Mouse (Mus musculus) E14TG2a.4 (cell line): ENCODE measurements around the gene Gpc3.
"Not testable (repeated sequence)": the region's sequence is repeated elsewhere in the genome, so short reads cannot be mapped to it uniquely, and the experiment has no call there.

Source experiments
- H3K27me3 ChIP-seq: 2 replicates; pipeline ENCODE4 v1.6.1; 2014; ENCODE audit warnings: low read length, control low read depth; ENCODE audit not compliant: insufficient read depth
- H3K36me3 ChIP-seq: 2 replicates; pipeline ENCODE4 v1.6.1; 2014; ENCODE audit warnings: low read length, control low read depth; ENCODE audit not compliant: insufficient read depth
- H3K4me1 ChIP-seq: replicated peaks from 2 replicates; pipeline ENCODE4 v1.6.1; 2014; ENCODE audit warnings: low read depth, low read length, control low read depth
- H3K4me3 ChIP-seq: replicated peaks from 2 replicates; pipeline ENCODE4 v1.5.1; 2014; ENCODE audit warnings: mild to moderate bottlenecking, low read length
- H3K9me3 ChIP-seq: 2 replicates; pipeline ENCODE4 v1.6.1; 2014; ENCODE audit warnings: low read length, control low read depth
- CTCF ChIP-seq: conservative IDR thresholded peaks from 2 replicates; pipeline ENCODE4 v1.5.1; 2014; ENCODE audit warnings: low read length
- NANOG ChIP-seq: IDR thresholded peaks from 2 replicates; pipeline ENCODE4 v1.6.1; 2014; ENCODE audit warnings: borderline replicate concordance, low read length, mixed read lengths
- POU5F1 ChIP-seq: IDR thresholded peaks from 2 replicates; pipeline ENCODE4 v1.6.1; 2014; ENCODE audit warnings: low read length, borderline replicate concordance

Gene Gpc3

GRCm38 (mm10) chrX:52366826-52367225 is 246.9 kb downstream of the Gpc3 start:
- Histone ChIP-seq H3K4me1 (peaks cover 26% of the 10 kb centered on the region), H3K9me3 (no peaks in the 10 kb centered on the region), H3K4me3 (no peak overlapping the region), H3K27me3 (no peaks in the 10 kb centered on the region), H3K36me3 (peaks cover 15% of the 10 kb centered on the region)
- no peak for TF ChIP-seq CTCF
- TF ChIP-seq NANOG = no peak
- no peak for TF ChIP-seq POU5F1

DNA sequence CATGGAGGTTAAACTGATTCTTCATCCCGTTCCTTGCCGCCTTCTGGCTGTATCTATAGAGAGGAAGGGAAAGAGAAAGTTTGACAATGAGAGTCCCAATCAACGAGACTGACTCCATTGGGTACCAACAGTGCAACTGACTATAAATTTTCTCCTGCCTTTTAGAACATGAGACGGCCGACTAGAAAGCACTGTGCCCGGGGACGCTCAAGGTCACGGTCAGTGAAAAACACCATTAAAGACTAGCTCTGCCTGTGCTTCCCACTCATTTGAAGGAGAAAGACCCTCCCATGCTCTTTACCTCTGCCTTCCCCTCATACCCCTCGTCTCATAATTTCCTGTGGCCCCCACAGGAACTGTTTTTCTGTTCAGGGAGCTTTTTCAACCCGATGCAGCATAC is 248.0 kb downstream of the Gpc3 start:
- Histone ChIP-seq H3K36me3 (peaks cover 15% of the 10 kb centered on the region), H3K4me3 (no peak overlapping the region), H3K9me3 (no peaks in the 10 kb centered on the region), H3K4me1 (peaks cover 27% of the 10 kb centered on the region), H3K27me3 (no peaks in the 10 kb centered on the region)
- TF ChIP-seq NANOG (no peak), CTCF (no peak), POU5F1 (no peak)

DNA sequence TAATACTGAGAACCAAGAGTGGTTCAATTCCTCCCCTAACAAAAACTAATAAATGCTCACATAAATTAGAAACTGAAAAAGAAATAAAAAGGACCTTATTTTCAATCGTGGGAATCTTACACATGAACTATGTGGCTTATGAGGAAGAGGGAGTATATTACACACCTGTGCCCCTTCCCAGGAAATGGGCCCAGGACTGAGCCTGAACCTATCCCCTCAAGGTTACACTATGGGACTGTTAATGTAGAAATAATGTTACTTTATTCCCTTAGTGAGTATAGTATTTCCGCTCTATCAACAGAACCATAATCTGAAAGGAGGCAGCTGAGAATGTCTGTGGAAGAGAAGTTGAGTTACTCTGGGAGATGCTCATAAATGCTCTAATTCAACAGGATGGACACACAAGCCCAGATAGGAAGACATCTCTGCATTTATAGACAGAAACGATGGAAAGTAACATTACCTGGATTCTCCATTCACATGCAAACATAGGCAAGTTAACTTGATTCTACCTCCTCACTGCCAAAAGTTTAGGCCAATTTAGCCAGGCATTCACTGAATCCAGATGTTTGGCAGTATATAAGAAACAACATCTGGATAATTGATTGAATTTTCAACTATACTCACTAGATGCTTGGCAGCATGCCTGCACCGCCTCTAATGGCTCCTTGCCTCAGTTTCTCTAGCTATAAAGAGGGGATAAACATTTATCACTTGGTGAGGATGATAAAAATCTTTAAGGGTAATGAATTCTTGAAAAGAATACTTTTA is 251.3 kb downstream of the Gpc3 start:
- no peak overlapping the region for H3K4me3 ChIP-seq
- TF ChIP-seq CTCF = no peak
- no peak for TF ChIP-seq POU5F1
- TF ChIP-seq NANOG = no peak
- no peaks in the 10 kb centered on the region for H3K9me3 ChIP-seq
- H3K36me3 ChIP-seq = peaks cover 15% of the 10 kb centered on the region
- H3K27me3 ChIP-seq = no peaks in the 10 kb centered on the region
- peaks cover 15% of the 10 kb centered on the region for H3K4me1 ChIP-seq

GRCm38 (mm10) chrX:52352981-52353380 is 260.8 kb downstream of the Gpc3 start:
- TF ChIP-seq POU5F1 (no peak), CTCF (no peak), NANOG (no peak)
- Histone ChIP-seq H3K9me3 (peaks cover 22% of the 10 kb centered on the region), H3K4me1 (peaks cover 7% of the 10 kb centered on the region), H3K4me3 (no peak overlapping the region), H3K36me3 (no peaks in the 10 kb centered on the region; the same call in none of the 2 replicates), H3K27me3 (no peaks in the 10 kb centered on the region)

DNA sequence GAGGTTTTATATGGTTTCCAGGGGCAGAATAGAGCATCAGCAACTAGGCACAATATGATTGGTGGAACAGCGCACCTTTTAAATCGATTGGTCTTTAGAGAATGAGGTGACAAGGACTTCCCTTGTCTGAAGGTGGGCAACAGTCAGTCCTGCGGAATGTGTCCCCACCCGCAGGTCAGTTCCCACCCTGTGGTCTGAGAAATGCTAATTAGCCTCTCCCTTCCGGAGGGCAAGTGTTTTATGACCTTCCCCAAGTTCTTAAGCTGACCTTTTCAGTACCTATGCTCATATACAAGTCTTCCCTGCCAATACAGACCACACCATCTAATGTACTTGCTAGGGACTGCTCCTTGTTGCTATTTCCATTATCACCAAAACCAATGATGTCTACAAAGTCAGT is 263.1 kb downstream of the Gpc3 start:
- H3K36me3 ChIP-seq, H3K4me3 ChIP-seq, H3K27me3 ChIP-seq: not testable (repeated sequence)
- H3K9me3 ChIP-seq = peaks cover 22% of the 10 kb centered on the region
- H3K4me1 ChIP-seq = peaks cover 25% of the 10 kb centered on the region

GRCm38 (mm10) chrX:52348773-52349172 is 265.0 kb downstream of the Gpc3 start:
- Histone ChIP-seq H3K36me3 (no peaks in the 10 kb centered on the region; the same call in none of the 2 replicates), H3K4me1 (peaks cover 34% of the 10 kb centered on the region), H3K27me3 (no peaks in the 10 kb centered on the region), H3K9me3 (peaks cover 22% of the 10 kb centered on the region), H3K4me3 (no peak overlapping the region)
- TF ChIP-seq NANOG (peak; percentile 62; the same call in 1 of the 2 replicates), POU5F1 (no peak)

DNA sequence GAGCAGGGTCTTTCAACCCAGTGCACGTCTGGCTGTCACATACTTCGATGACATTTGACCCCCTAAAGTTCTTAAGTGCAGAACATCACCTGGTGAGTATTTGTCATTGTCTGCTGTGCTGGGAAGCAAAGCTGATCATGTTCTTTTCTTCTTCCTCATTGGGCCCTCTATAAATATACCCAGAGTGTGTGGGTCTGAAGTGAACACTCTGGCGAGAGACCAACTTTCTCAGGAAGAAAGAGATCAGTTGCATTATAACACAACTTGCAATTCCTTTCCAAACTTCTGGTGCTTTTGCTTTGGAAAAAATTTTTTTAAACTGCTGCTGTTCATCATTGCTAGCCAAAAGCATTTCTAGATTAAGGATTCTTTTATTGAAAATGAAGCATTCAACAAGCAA is 269.7 kb downstream of the Gpc3 start:
- no peaks in the 10 kb centered on the region for H3K36me3 ChIP-seq

GRCm38 (mm10) chrX:52340251-52340650 is 273.5 kb downstream of the Gpc3 start:
- H3K4me3 ChIP-seq = no peak overlapping the region
- no peaks in the 10 kb centered on the region for H3K9me3 ChIP-seq
- no peaks in the 10 kb centered on the region for H3K27me3 ChIP-seq
- TF ChIP-seq NANOG (no peak), CTCF (no peak), POU5F1 (no peak)
- H3K4me1 ChIP-seq = peaks cover 44% of the 10 kb centered on the region
- H3K36me3 ChIP-seq = no peaks in the 10 kb centered on the region

More for the DNA sequence above, 269.7 kb downstream of the Gpc3 start:
- Histone ChIP-seq H3K4me3 (no peak overlapping the region), H3K9me3 (no peaks in the 10 kb centered on the region), H3K4me1 (peaks cover 66% of the 10 kb centered on the region), H3K27me3 (no peaks in the 10 kb centered on the region)
- TF ChIP-seq NANOG (0 out of 2 replicates have a peak, but pooled peaks have one; percentile 18), CTCF (no peak)

GRCm38 (mm10) chrX:52321791-52322190 is 292.0 kb downstream of the Gpc3 start:
- no peaks in the 10 kb centered on the region for H3K9me3 ChIP-seq
- H3K36me3 ChIP-seq = no peaks in the 10 kb centered on the region
- no peak for TF ChIP-seq POU5F1
- no peak for TF ChIP-seq NANOG
- TF ChIP-seq CTCF = no peak
- no peaks in the 10 kb centered on the region for H3K27me3 ChIP-seq
- H3K4me1 ChIP-seq = no peaks in the 10 kb centered on the region
- H3K4me3 ChIP-seq = no peak overlapping the region
